Mouse (Mus musculus): Measurements from ENCODE around the gene Cyp4v3.

- TF ChIP-seq CTCF (IDR thresholded peaks at IDR 0.05; ENCODE audit: control insufficient read depth, insufficient read depth, low read length) (no peak), POLR2A (IDR thresholded peaks at IDR 0.05; ENCODE audit: borderline replicate concordance, control insufficient read depth, low read depth, low read length) (no peak)
These were observed 41.2 kb downstream of the Cyp4v3 start for GRCm38 (mm10) chr8:45291790-45292189.

All from bone marrow, adult 2 months (tissue).